Mouse (Mus musculus): Measurements from ENCODE around the gene Dscam.

Gene Dscam

GRCm38 (mm10) chr16:96779021-96779420 is 391.5 kb downstream of the Dscam start:
- ATAC-seq (ENCODE audit: low TSS enrichment): no peak

GRCm38 (mm10) chr16:96774245-96774644 is 396.3 kb downstream of the Dscam start:
- ATAC-seq (ENCODE audit: low TSS enrichment): no peak

GRCm38 (mm10) chr16:96767985-96768384 is 402.6 kb downstream of the Dscam start:
- ATAC-seq (ENCODE audit: low TSS enrichment): no peak

- ATAC-seq (ENCODE audit: low TSS enrichment): no peak
These were observed 403.0 kb downstream of the Dscam start for GRCm38 (mm10) chr16:96767508-96767907.

GRCm38 (mm10) chr16:96761225-96761624 is 409.3 kb downstream of the Dscam start:
- ATAC-seq (ENCODE audit: low TSS enrichment): no peak

GRCm38 (mm10) chr16:96759081-96759603 is 411.4 kb downstream of the Dscam start:
- ATAC-seq (ENCODE audit: low TSS enrichment): no peak

- ATAC-seq (ENCODE audit: low TSS enrichment): no peak
These were observed 412.2 kb downstream of the Dscam start for GRCm38 (mm10) chr16:96758381-96758780.

- ATAC-seq (ENCODE audit: low TSS enrichment): no peak
These were observed 412.8 kb downstream of the Dscam start for GRCm38 (mm10) chr16:96757588-96758313.

- ATAC-seq (ENCODE audit: low TSS enrichment): no peak
These were observed 413.6 kb downstream of the Dscam start for GRCm38 (mm10) chr16:96756994-96757393.

GRCm38 (mm10) chr16:96754971-96755504 is 415.5 kb downstream of the Dscam start:
- ATAC-seq (ENCODE audit: low TSS enrichment): peak; percentile 69

GRCm38 (mm10) chr16:96754381-96754780 is 416.2 kb downstream of the Dscam start:
- no peak for ATAC-seq (ENCODE audit: low TSS enrichment)

- peak; percentile 44 for ATAC-seq (ENCODE audit: low TSS enrichment)
These were observed 416.8 kb downstream of the Dscam start for GRCm38 (mm10) chr16:96753781-96754173.

- peak; percentile 63 for ATAC-seq (ENCODE audit: low TSS enrichment)
These were observed 417.3 kb downstream of the Dscam start for GRCm38 (mm10) chr16:96753164-96753780.

- no peak for ATAC-seq (ENCODE audit: low TSS enrichment)
These were observed 427.9 kb downstream of the Dscam start for GRCm38 (mm10) chr16:96742475-96743255.

GRCm38 (mm10) chr16:96741336-96741735 is 429.2 kb downstream of the Dscam start:
- no peak for ATAC-seq (ENCODE audit: low TSS enrichment)

- ATAC-seq (ENCODE audit: low TSS enrichment): peak; percentile 80
These were observed 430.2 kb downstream of the Dscam start for GRCm38 (mm10) chr16:96740073-96741055.

GRCm38 (mm10) chr16:96736501-96736900 is 434.1 kb downstream of the Dscam start:
- ATAC-seq (ENCODE audit: low TSS enrichment): no peak

- ATAC-seq (ENCODE audit: low TSS enrichment): no peak
These were observed 439.7 kb downstream of the Dscam start for GRCm38 (mm10) chr16:96730881-96731280.

GRCm38 (mm10) chr16:96727836-96728774 is 442.4 kb downstream of the Dscam start:
- peak; percentile 58 for ATAC-seq (ENCODE audit: low TSS enrichment)
